In the genomic region with DNA sequence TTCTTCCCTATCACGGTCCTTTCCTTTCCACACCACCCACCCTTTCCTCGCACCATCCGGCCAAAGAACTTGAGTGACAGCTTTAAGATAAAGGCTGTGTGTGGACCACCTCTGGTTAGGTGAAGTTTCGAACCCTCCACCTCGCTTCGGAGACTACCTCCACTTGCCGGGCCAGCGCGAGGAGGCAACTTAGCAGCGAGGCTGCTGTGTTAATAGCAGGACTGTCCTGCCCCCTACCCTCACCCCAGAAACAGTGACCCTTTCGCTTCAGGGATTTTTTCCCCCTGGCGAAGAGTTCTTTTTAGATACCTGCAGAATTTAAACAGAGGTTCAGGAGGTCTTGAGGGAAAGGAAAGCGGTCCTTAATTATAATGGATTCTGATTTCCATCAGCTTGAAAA, we compare ENCODE assay signal across 17 mouse cellular contexts.
DNase-seq lines count a peak whose midpoint lies in the region; ATAC-seq lines count a peak whose summit lies in the region.
"Had no signal": no experiment of that assay in that cellular context is flagged by ENCODE, and none has a peak within 500 bp of the region (broad histone marks: within the 10 kb centered on the region; RNA-seq: fewer than 3 reads in every experiment).

No protein-coding gene starts in this region.

- 0 out of 2 replicates have a peak overlapping the region, but pooled peaks have one; percentile 47 for H3K4me3 ChIP-seq in forebrain, embryonic 13.5 days
- no peak overlapping the region for H3K4me3 ChIP-seq in forebrain, embryonic 12.5 days (replicated peaks)
- no peak overlapping the region for H3K4me3 ChIP-seq in hindbrain, embryonic 11.5 days (ENCODE audit: low read depth, low read length)
- no peak overlapping the region for H3K4me3 ChIP-seq in hindbrain, embryonic 10.5 days
- peak overlapping the region; percentile 44; the same call in 1 of the 2 replicates for H3K4me3 ChIP-seq in embryonic facial prominence, embryonic 14.5 days (ENCODE audit: low read depth, low read length)
- peak overlapping the region; percentile 49 for H3K4me3 ChIP-seq in midbrain, embryonic 14.5 days (replicated peaks; ENCODE audit: low read depth, low read length)

- H3K36me3 ChIP-seq in forebrain, embryonic 13.5 days (ENCODE audit: poor library complexity, severe bottlenecking) = no peaks in the 10 kb centered on the region
- no peaks in the 10 kb centered on the region for H3K36me3 ChIP-seq in forebrain, embryonic 12.5 days (replicated peaks)
- H3K36me3 ChIP-seq in hindbrain, embryonic 11.5 days (ENCODE audit: control insufficient read depth, insufficient read depth, low read length) = no peaks in the 10 kb centered on the region
- no peaks in the 10 kb centered on the region for H3K36me3 ChIP-seq in hindbrain, embryonic 10.5 days
- no peaks in the 10 kb centered on the region for H3K36me3 ChIP-seq in embryonic facial prominence, embryonic 14.5 days (ENCODE audit: control insufficient read depth, insufficient read depth, low read length)
- no peaks in the 10 kb centered on the region for H3K36me3 ChIP-seq in midbrain, embryonic 14.5 days (ENCODE audit: control insufficient read depth, insufficient read depth, low read length)

- no peak overlapping the region for H3K4me2 ChIP-seq in forebrain, embryonic 13.5 days
- no peak overlapping the region for H3K4me2 ChIP-seq in forebrain, embryonic 12.5 days
- H3K4me2 ChIP-seq in hindbrain, embryonic 11.5 days (replicated peaks; ENCODE audit: low read depth, low read length) = no peak overlapping the region
- no peak overlapping the region for H3K4me2 ChIP-seq in embryonic facial prominence, embryonic 14.5 days (ENCODE audit: low read depth, low read length)
- peak overlapping the region; percentile 82 for H3K4me2 ChIP-seq in midbrain, embryonic 14.5 days (ENCODE audit: low read length)

- H3K27me3 ChIP-seq in forebrain, embryonic 13.5 days = peaks cover 87% of the 10 kb centered on the region
- peaks cover 85% of the 10 kb centered on the region for H3K27me3 ChIP-seq in forebrain, embryonic 12.5 days
- H3K27me3 ChIP-seq in hindbrain, embryonic 11.5 days (ENCODE audit: control insufficient read depth, insufficient read depth, low read length) = peaks cover 55% of the 10 kb centered on the region
- peaks cover 88% of the 10 kb centered on the region for H3K27me3 ChIP-seq in hindbrain, embryonic 10.5 days (ENCODE audit: insufficient read depth, poor library complexity, severe bottlenecking)
- peaks cover 75% of the 10 kb centered on the region for H3K27me3 ChIP-seq in embryonic facial prominence, embryonic 14.5 days (replicated peaks; ENCODE audit: control insufficient read depth, insufficient read depth, low read length)
- H3K27me3 ChIP-seq in midbrain, embryonic 14.5 days (ENCODE audit: control insufficient read depth, insufficient read depth, low read length) = peaks cover 39% of the 10 kb centered on the region

- peak; percentile 32 for DNase-seq in hindbrain, embryonic 11.5 days (ENCODE audit: low spot score)
- DNase-seq in hindbrain, embryonic 10.5 days (ENCODE audit: low spot score) = no peak
- DNase-seq in embryonic facial prominence, embryonic 14.5 days (ENCODE audit: low spot score) = no peak
- DNase-seq in midbrain, embryonic 14.5 days = no peak
- DNase-seq: adrenal gland, postnatal 36 days; cerebellum, adult 9-10 months; gastrocnemius, postnatal 36 days; layer of hippocampus, adult 9-11 months; liver; lung, adult 18-20 months; lung, postnatal 4 days; right cerebral cortex, postnatal 25 days had no signal

- ATAC-seq in forebrain, embryonic 13.5 days = no peak
- no peak for ATAC-seq in forebrain, embryonic 12.5 days (ENCODE audit: low FRiP score)
- no peak for ATAC-seq in hindbrain, embryonic 11.5 days (ENCODE audit: low FRiP score)
- ATAC-seq in embryonic facial prominence, embryonic 14.5 days (ENCODE audit: low read depth) = no peak
- ATAC-seq in midbrain, embryonic 14.5 days (ENCODE audit: low FRiP score, low TSS enrichment) = no peak
- ATAC-seq in megakaryocyte, adult 5-6 weeks (ENCODE audit: poor library complexity, severe bottlenecking) = no peak
- no peak for ATAC-seq in megakaryocyte progenitor cell, adult 5-6 weeks (replicated peaks; ENCODE audit: poor library complexity)
- ATAC-seq: activated CD4-positive, CD25-positive, alpha-beta regulatory T cell, adult 4 months had no signal

- WGBS in forebrain, embryonic 13.5 days = 3% methylated on average over 13 of the region's 13 CpGs
- WGBS in forebrain, embryonic 12.5 days = 2% methylated on average over 13 of the region's 13 CpGs
- 5% methylated on average over 13 of the region's 13 CpGs for WGBS in hindbrain, embryonic 11.5 days
- 6% methylated on average over 13 of the region's 13 CpGs for WGBS in hindbrain, embryonic 10.5 days
- WGBS in embryonic facial prominence, embryonic 14.5 days = 5% methylated on average over 13 of the region's 13 CpGs
- WGBS in midbrain, embryonic 14.5 days = 3% methylated on average over 13 of the region's 13 CpGs

- no peak overlapping the region for H3K9ac ChIP-seq in forebrain, embryonic 13.5 days
- no peak overlapping the region for H3K9ac ChIP-seq in forebrain, embryonic 12.5 days
- no peak overlapping the region for H3K9ac ChIP-seq in hindbrain, embryonic 11.5 days (ENCODE audit: low read depth, low read length)
- H3K9ac ChIP-seq in embryonic facial prominence, embryonic 14.5 days (ENCODE audit: low read depth, low read length) = no peak overlapping the region
- no peak overlapping the region; the same call in 1 of the 2 replicates for H3K9ac ChIP-seq in midbrain, embryonic 14.5 days (replicated peaks; ENCODE audit: low read length)

- H3K27ac ChIP-seq in forebrain, embryonic 13.5 days = no peak overlapping the region
- H3K27ac ChIP-seq in forebrain, embryonic 12.5 days = no peak overlapping the region
- H3K27ac ChIP-seq in hindbrain, embryonic 11.5 days (ENCODE audit: low read depth, low read length) = no peak overlapping the region
- H3K27ac ChIP-seq in hindbrain, embryonic 10.5 days = no peak overlapping the region
- H3K27ac ChIP-seq in embryonic facial prominence, embryonic 14.5 days (replicated peaks; ENCODE audit: low read depth, low read length) = no peak overlapping the region
- H3K27ac ChIP-seq in midbrain, embryonic 14.5 days (replicated peaks; ENCODE audit: low read depth, low read length) = no peak overlapping the region

- no peaks in the 10 kb centered on the region for H3K9me3 ChIP-seq in forebrain, embryonic 13.5 days (replicated peaks)
- no peaks in the 10 kb centered on the region for H3K9me3 ChIP-seq in forebrain, embryonic 12.5 days
- H3K9me3 ChIP-seq in hindbrain, embryonic 11.5 days (ENCODE audit: control insufficient read depth, low read length) = no peaks in the 10 kb centered on the region
- H3K9me3 ChIP-seq in hindbrain, embryonic 10.5 days = no peaks in the 10 kb centered on the region
- no peaks in the 10 kb centered on the region for H3K9me3 ChIP-seq in embryonic facial prominence, embryonic 14.5 days (ENCODE audit: control insufficient read depth, low read length)
- no peaks in the 10 kb centered on the region for H3K9me3 ChIP-seq in midbrain, embryonic 14.5 days (ENCODE audit: control insufficient read depth, low read length)

- H3K4me1 ChIP-seq in forebrain, embryonic 13.5 days = peaks cover 23% of the 10 kb centered on the region
- peaks cover 21% of the 10 kb centered on the region for H3K4me1 ChIP-seq in forebrain, embryonic 12.5 days
- H3K4me1 ChIP-seq in hindbrain, embryonic 11.5 days (replicated peaks; ENCODE audit: control insufficient read depth, insufficient read depth, low read length) = peaks cover 8% of the 10 kb centered on the region
- peaks cover 40% of the 10 kb centered on the region for H3K4me1 ChIP-seq in hindbrain, embryonic 10.5 days (replicated peaks)
- H3K4me1 ChIP-seq in embryonic facial prominence, embryonic 14.5 days (ENCODE audit: control insufficient read depth, insufficient read depth, low read length) = no peaks in the 10 kb centered on the region
- H3K4me1 ChIP-seq in midbrain, embryonic 14.5 days (ENCODE audit: control insufficient read depth, insufficient read depth, low read length) = peaks cover 6% of the 10 kb centered on the region; the same call in 1 of the 2 replicates

Comparison
In these comparisons a context has a peak if more than half of its experiments do, and no peak if none do; other contexts are left out.
1. H3K4me3 ChIP-seq: peak in forebrain, embryonic 13.5 days (single experiment), embryonic facial prominence, embryonic 14.5 days (single experiment) and midbrain, embryonic 14.5 days (single experiment); none in forebrain, embryonic 12.5 days (single experiment), hindbrain, embryonic 11.5 days (single experiment) and hindbrain, embryonic 10.5 days (single experiment).